Mouse (Mus musculus): ENCODE measurements around the gene Tspear. TPM values are rescaled to one million over a fixed set of nuclear protein-coding genes. Genes with fewer than 3 reads are reported as not detected.
"Not testable (repeated sequence)": the region's sequence is repeated elsewhere in the genome, so short reads cannot be mapped to it uniquely, and the experiment has no call there.

Tspear gene
- total RNA-seq, 2 experiments from 2014 or later: not detected

- ATAC-seq (replicated peaks; ENCODE audit: low FRiP score, poor library complexity, severe bottlenecking): not testable (repeated sequence)
Measured at GRCm38 (mm10) chr10:77776844-77777243, 90.5 kb downstream of the Tspear start, which contains the start of gene Gm7138. Gene Gm7138, minus strand, starts transcription at chr10:77776944.

GRCm38 (mm10) chr10:77782442-77782841 is 96.1 kb downstream of the Tspear start, which contains the start of gene Gm3250:
Gene Gm3250, minus strand, starts transcription at chr10:77782542.
- ATAC-seq (replicated peaks; ENCODE audit: low FRiP score, poor library complexity, severe bottlenecking): not testable (repeated sequence)

- ATAC-seq (replicated peaks; ENCODE audit: low FRiP score, poor library complexity, severe bottlenecking): not testable (repeated sequence)
Measured at GRCm38 (mm10) chr10:77783396-77783795, 97.0 kb downstream of the Tspear start.

- not testable (repeated sequence) for ATAC-seq (replicated peaks; ENCODE audit: low FRiP score, poor library complexity, severe bottlenecking)
Measured at GRCm38 (mm10) chr10:77787876-77788275, 101.5 kb downstream of the Tspear start, which contains the start of gene Gm7137. Gene Gm7137, minus strand, starts transcription at chr10:77788200.

GRCm38 (mm10) chr10:77788621-77789020 is 102.3 kb downstream of the Tspear start:
- ATAC-seq (replicated peaks; ENCODE audit: low FRiP score, poor library complexity, severe bottlenecking): no peak

- ATAC-seq (replicated peaks; ENCODE audit: low FRiP score, poor library complexity, severe bottlenecking): no peak
Measured at GRCm38 (mm10) chr10:77794976-77795375, 108.6 kb downstream of the Tspear start, which contains the start of gene Gm9639. Gene Gm9639, minus strand, starts transcription at chr10:77795076.

- no peak for ATAC-seq (replicated peaks; ENCODE audit: low FRiP score, poor library complexity, severe bottlenecking)
Measured at GRCm38 (mm10) chr10:77797677-77798076, 111.3 kb downstream of the Tspear start.

- not testable (repeated sequence) for ATAC-seq (replicated peaks; ENCODE audit: low FRiP score, poor library complexity, severe bottlenecking)
Measured at GRCm38 (mm10) chr10:77798164-77798920, 112.0 kb downstream of the Tspear start.

GRCm38 (mm10) chr10:77798921-77799508 is 112.6 kb downstream of the Tspear start, which contains the start of gene Gm19668:
Gene Gm19668, minus strand, starts transcription at chr10:77799133.
- no peak for ATAC-seq (replicated peaks; ENCODE audit: low FRiP score, poor library complexity, severe bottlenecking)

- no peak for ATAC-seq (replicated peaks; ENCODE audit: low FRiP score, poor library complexity, severe bottlenecking)
Measured at GRCm38 (mm10) chr10:77804095-77804494, 117.7 kb downstream of the Tspear start.

GRCm38 (mm10) chr10:77811743-77812142 is 125.4 kb downstream of the Tspear start, which contains the start of gene Gm9507:
Gene Gm9507, minus strand, starts transcription at chr10:77811843.
- ATAC-seq (replicated peaks; ENCODE audit: low FRiP score, poor library complexity, severe bottlenecking): no peak

GRCm38 (mm10) chr10:77814382-77814781 is 128.0 kb downstream of the Tspear start, which contains the start of gene Gm2696:
Gene Gm2696, plus strand, starts transcription at chr10:77814682.
- no peak for ATAC-seq (replicated peaks; ENCODE audit: low FRiP score, poor library complexity, severe bottlenecking)

GRCm38 (mm10) chr10:77815514-77815913 is 129.1 kb downstream of the Tspear start:
- 0 out of 2 replicates have a peak, but pooled peaks have one; percentile 37 for ATAC-seq (replicated peaks; ENCODE audit: low FRiP score, poor library complexity, severe bottlenecking)

GRCm38 (mm10) chr10:77818523-77818922 is 132.2 kb downstream of the Tspear start:
- peak; percentile 39; the same call in 1 of the 2 replicates for ATAC-seq (replicated peaks; ENCODE audit: low FRiP score, poor library complexity, severe bottlenecking)

GRCm38 (mm10) chr10:77819203-77819602 is 132.8 kb downstream of the Tspear start:
- no peak for ATAC-seq (replicated peaks; ENCODE audit: low FRiP score, poor library complexity, severe bottlenecking)

- no peak for ATAC-seq (replicated peaks; ENCODE audit: low FRiP score, poor library complexity, severe bottlenecking)
Measured at GRCm38 (mm10) chr10:77826951-77827350, 140.6 kb downstream of the Tspear start, which contains the start of gene Krtap10-4. Gene Krtap10-4, minus strand, starts transcription at chr10:77827095.

- no peak for ATAC-seq (replicated peaks; ENCODE audit: low FRiP score, poor library complexity, severe bottlenecking)
Measured at GRCm38 (mm10) chr10:77835647-77836046, 149.3 kb downstream of the Tspear start, which contains the start of gene Krtap10-10. Gene Krtap10-10, plus strand, starts transcription at chr10:77835947.

GRCm38 (mm10) chr10:77839006-77839405 is 152.6 kb downstream of the Tspear start:
- no peak for ATAC-seq (replicated peaks; ENCODE audit: low FRiP score, poor library complexity, severe bottlenecking)

GRCm38 (mm10) chr10:77846503-77846902 is 160.1 kb downstream of the Tspear start, which contains the start of gene Gm36176:
Gene Gm36176, plus strand, starts transcription at chr10:77846803.
- ATAC-seq (replicated peaks; ENCODE audit: low FRiP score, poor library complexity, severe bottlenecking): no peak

GRCm38 (mm10) chr10:77846961-77847360 is 160.6 kb downstream of the Tspear start:
- no peak for ATAC-seq (replicated peaks; ENCODE audit: low FRiP score, poor library complexity, severe bottlenecking)
